Mouse (Mus musculus): ENCODE measurements around the gene Pycr1. TPM values are rescaled to one million over a fixed set of nuclear protein-coding genes. Genes with fewer than 3 reads are reported as not detected.

Gene Pycr1
- polyA plus RNA-seq (2012; rRNA removed) (66.4 and 78.8 TPM in 2 replicates), polyA plus RNA-seq (2014; fragmentation: Nextera tagmentation; extraction: Ambion mirVana) (50.3 and 56.9 TPM in 2 replicates)

DNA sequence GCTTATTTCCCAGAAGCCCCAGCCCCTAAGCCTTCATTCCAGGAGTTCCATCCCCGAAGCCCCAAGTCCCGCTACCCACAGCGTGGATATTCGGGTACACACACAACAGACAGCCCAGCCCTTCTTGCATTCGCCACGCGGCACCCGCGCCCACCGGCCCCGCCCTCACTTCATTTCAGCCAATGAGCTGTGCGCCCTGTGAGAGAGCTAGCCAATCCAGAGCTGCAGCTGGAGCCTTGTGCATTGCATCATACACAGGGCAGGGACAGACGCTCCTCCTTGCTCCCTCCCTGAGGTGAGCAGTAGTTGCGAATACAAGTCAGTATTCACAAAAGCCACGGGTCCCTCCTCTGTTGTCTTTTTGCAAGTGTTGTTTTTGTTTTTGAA is at the start of gene Pycr1:
Pycr1 (minus strand) TSS at position 169 of the 387 bp plus-strand sequence.
- Histone ChIP-seq H3K27me3 (ENCODE audit: control insufficient read depth, insufficient read depth, low read length) (no peaks in the 10 kb centered on the region), H3K4me2 (replicated peaks; ENCODE audit: low read depth, low read length, severe bottlenecking) (peak within 1 kb of the TSS; percentile 91), H3K27ac (replicated peaks; ENCODE audit: low read depth, low read length) (peak within 1 kb of the TSS; percentile 73), H3K4me1 (ENCODE audit: control insufficient read depth, insufficient read depth, low read length) (peaks cover 14% of the 10 kb centered on the region), H3K9ac (ENCODE audit: low read depth, low read length, severe bottlenecking) (peak within 1 kb of the TSS; percentile 73), H3K4me3 (replicated peaks; ENCODE audit: low read length) (peak within 1 kb of the TSS; percentile 53), H3K36me3 (ENCODE audit: control insufficient read depth, insufficient read depth, low read length) (no peaks in the 10 kb centered on the region), H3K9me3 (ENCODE audit: control insufficient read depth, low read length) (no peaks in the 10 kb centered on the region)
- peak; percentile 93 for DNase-seq (ENCODE audit: low spot score)
- TF ChIP-seq POLR2A (IDR thresholded peaks at IDR 0.05; ENCODE audit: borderline replicate concordance, extremely low read depth, insufficient read depth, insufficient read length): peak; percentile 33; the same call in 1 of the 2 replicates
- ATAC-seq (ENCODE audit: low FRiP score, low read depth): peak; percentile 99
- WGBS: 0% methylated on average over 15 of the region's 15 CpGs

GRCm38 (mm10) chr11:120692471-120693011 is 49.0 kb upstream of the Pycr1 start:
- Histone ChIP-seq H3K4me3 (replicated peaks; ENCODE audit: low read length) (no peak overlapping the region), H3K4me1 (ENCODE audit: control insufficient read depth, insufficient read depth, low read length) (peaks cover 10% of the 10 kb centered on the region), H3K4me2 (replicated peaks; ENCODE audit: low read depth, low read length, severe bottlenecking) (no peak overlapping the region), H3K27me3 (ENCODE audit: control insufficient read depth, insufficient read depth, low read length) (no peaks in the 10 kb centered on the region), H3K36me3 (ENCODE audit: control insufficient read depth, insufficient read depth, low read length) (peaks cover 57% of the 10 kb centered on the region), H3K27ac (replicated peaks; ENCODE audit: low read depth, low read length) (no peak overlapping the region), H3K9me3 (ENCODE audit: control insufficient read depth, low read length) (peaks cover 5% of the 10 kb centered on the region; the same call in 1 of the 2 replicates), H3K9ac (ENCODE audit: low read depth, low read length, severe bottlenecking) (no peak overlapping the region)
- ATAC-seq (ENCODE audit: low FRiP score, low read depth) (no peak), DNase-seq (ENCODE audit: low spot score) (no peak)
- 83% methylated on average over 4 of the region's 4 CpGs for WGBS
- no peak for TF ChIP-seq POLR2A (IDR thresholded peaks at IDR 0.05; ENCODE audit: borderline replicate concordance, extremely low read depth, insufficient read depth, insufficient read length)

GRCm38 (mm10) chr11:120689365-120689764 is 45.8 kb upstream of the Pycr1 start:
- TF ChIP-seq POLR2A (IDR thresholded peaks at IDR 0.05; ENCODE audit: borderline replicate concordance, extremely low read depth, insufficient read depth, insufficient read length): no peak
- Histone ChIP-seq H3K4me2 (replicated peaks; ENCODE audit: low read depth, low read length, severe bottlenecking) (no peak overlapping the region), H3K9ac (ENCODE audit: low read depth, low read length, severe bottlenecking) (no peak overlapping the region), H3K36me3 (ENCODE audit: control insufficient read depth, insufficient read depth, low read length) (peaks cover 58% of the 10 kb centered on the region), H3K27ac (replicated peaks; ENCODE audit: low read depth, low read length) (no peak overlapping the region), H3K4me3 (replicated peaks; ENCODE audit: low read length) (no peak overlapping the region), H3K4me1 (ENCODE audit: control insufficient read depth, insufficient read depth, low read length) (no peaks in the 10 kb centered on the region), H3K27me3 (ENCODE audit: control insufficient read depth, insufficient read depth, low read length) (no peaks in the 10 kb centered on the region), H3K9me3 (ENCODE audit: control insufficient read depth, low read length) (no peaks in the 10 kb centered on the region)
- DNase-seq (ENCODE audit: low spot score) (no peak), ATAC-seq (ENCODE audit: low FRiP score, low read depth) (no peak)
- 78% methylated on average over 3 of the region's 3 CpGs for WGBS

DNA sequence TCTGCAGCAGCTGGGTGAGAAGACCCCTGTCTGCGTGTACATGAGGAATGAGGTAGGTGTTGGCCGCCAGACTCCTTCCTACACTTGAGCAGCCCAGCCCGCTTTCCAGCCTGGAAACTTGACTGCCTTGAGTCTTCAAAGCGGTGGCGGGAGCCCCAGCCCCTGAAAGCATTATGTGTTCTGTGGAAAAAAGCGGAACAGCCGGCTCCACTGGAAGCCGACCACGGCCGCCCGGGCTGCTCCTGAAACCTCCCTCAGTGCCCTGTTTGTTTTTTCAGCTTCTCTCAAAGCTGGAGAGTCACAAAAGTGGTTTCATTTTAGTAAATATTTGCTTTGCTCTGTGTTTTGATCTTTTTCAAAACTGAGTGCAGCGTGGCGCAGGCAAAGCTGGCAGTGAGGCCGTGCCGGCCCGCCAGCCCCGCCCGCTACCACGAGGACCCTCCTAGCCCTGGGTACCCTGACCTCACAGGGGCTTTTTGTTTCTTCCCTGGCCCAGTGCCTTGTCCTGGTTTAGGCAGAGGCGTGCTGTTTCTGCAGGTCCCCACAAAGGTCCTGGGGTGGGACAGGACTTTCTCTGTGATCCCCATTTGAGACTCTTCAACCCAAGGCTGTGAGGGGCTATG is 43.2 kb upstream of the Pycr1 start:
- DNase-seq (ENCODE audit: low spot score) (peak; percentile 49), ATAC-seq (ENCODE audit: low FRiP score, low read depth) (0 out of 2 replicates have a peak, but pooled peaks have one; percentile 51)
- peak overlapping the region; percentile 63 for H3K27ac ChIP-seq (replicated peaks; ENCODE audit: low read depth, low read length)
- H3K4me3 ChIP-seq (replicated peaks; ENCODE audit: low read length): no peak overlapping the region
- no peaks in the 10 kb centered on the region for H3K27me3 ChIP-seq (ENCODE audit: control insufficient read depth, insufficient read depth, low read length)
- H3K9me3 ChIP-seq (ENCODE audit: control insufficient read depth, low read length): no peaks in the 10 kb centered on the region
- no peak for TF ChIP-seq POLR2A (IDR thresholded peaks at IDR 0.05; ENCODE audit: borderline replicate concordance, extremely low read depth, insufficient read depth, insufficient read length)
- WGBS: 73% methylated on average over 20 of the region's 20 CpGs
- no peaks in the 10 kb centered on the region for H3K4me1 ChIP-seq (ENCODE audit: control insufficient read depth, insufficient read depth, low read length)
- H3K9ac ChIP-seq (ENCODE audit: low read depth, low read length, severe bottlenecking): no peak overlapping the region
- H3K4me2 ChIP-seq (replicated peaks; ENCODE audit: low read depth, low read length, severe bottlenecking): no peak overlapping the region
- H3K36me3 ChIP-seq (ENCODE audit: control insufficient read depth, insufficient read depth, low read length): peaks cover 62% of the 10 kb centered on the region

DNA sequence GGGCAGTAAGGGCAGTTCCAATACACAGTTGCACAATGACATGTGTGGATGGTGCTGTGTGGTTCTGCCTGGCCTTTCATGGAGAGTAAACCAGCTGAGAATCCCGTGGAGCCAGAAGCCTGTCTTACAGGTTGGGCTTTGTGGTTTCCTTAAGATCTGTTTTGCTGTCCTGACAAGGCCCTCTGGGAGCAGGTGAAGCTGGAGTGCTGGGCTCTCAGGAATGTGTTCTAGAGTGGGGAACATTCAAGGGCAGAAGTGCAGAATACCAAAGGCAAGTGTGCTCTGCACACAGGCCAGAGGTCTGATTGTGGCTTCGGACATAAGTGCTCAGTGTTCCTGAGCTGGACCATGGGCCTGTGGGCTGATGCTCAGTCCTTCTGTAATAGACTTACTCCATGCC is 41.1 kb upstream of the Pycr1 start:
- no peaks in the 10 kb centered on the region for H3K27me3 ChIP-seq (ENCODE audit: control insufficient read depth, insufficient read depth, low read length)
- peaks cover 66% of the 10 kb centered on the region for H3K36me3 ChIP-seq (ENCODE audit: control insufficient read depth, insufficient read depth, low read length)

More for the DNA sequence above, 41.1 kb upstream of the Pycr1 start:
- no peak overlapping the region for H3K4me3 ChIP-seq (replicated peaks; ENCODE audit: low read length)
- ATAC-seq (ENCODE audit: low FRiP score, low read depth): no peak
- no peak for TF ChIP-seq POLR2A (IDR thresholded peaks at IDR 0.05; ENCODE audit: borderline replicate concordance, extremely low read depth, insufficient read depth, insufficient read length)
- H3K4me1 ChIP-seq (ENCODE audit: control insufficient read depth, insufficient read depth, low read length): no peaks in the 10 kb centered on the region
- H3K4me2 ChIP-seq (replicated peaks; ENCODE audit: low read depth, low read length, severe bottlenecking): no peak overlapping the region
- H3K27ac ChIP-seq (replicated peaks; ENCODE audit: low read depth, low read length): no peak overlapping the region
- 77% methylated on average over 2 of the region's 2 CpGs for WGBS
- DNase-seq (ENCODE audit: low spot score): no peak
- H3K9ac ChIP-seq (ENCODE audit: low read depth, low read length, severe bottlenecking): no peak overlapping the region
- H3K9me3 ChIP-seq (ENCODE audit: control insufficient read depth, low read length): no peaks in the 10 kb centered on the region

Measured in limb, embryonic 14.5 days (tissue).